Mouse (Mus musculus) ES-Bruce4 (cell line): Measurements from ENCODE around the gene Arl3.
A peak's percentile ranks its signal among the peaks of the same experiment; 100 is the strongest.

Experiments
- CTCF ChIP-seq: IDR thresholded peaks from one replicate; pipeline ENCODE4 v1.8.1; 2011; ENCODE audit warnings: low read depth, low read length
- EP300 ChIP-seq: IDR thresholded peaks from 2 replicates; pipeline ENCODE4 v1.6.1; 2011; ENCODE audit warnings: low read depth, low read length; ENCODE audit not compliant: insufficient read depth
- POLR2A ChIP-seq: IDR thresholded peaks from one replicate; pipeline ENCODE4 v1.8.1; 2011; ENCODE audit warnings: low read length; ENCODE audit not compliant: insufficient read depth

DNA sequence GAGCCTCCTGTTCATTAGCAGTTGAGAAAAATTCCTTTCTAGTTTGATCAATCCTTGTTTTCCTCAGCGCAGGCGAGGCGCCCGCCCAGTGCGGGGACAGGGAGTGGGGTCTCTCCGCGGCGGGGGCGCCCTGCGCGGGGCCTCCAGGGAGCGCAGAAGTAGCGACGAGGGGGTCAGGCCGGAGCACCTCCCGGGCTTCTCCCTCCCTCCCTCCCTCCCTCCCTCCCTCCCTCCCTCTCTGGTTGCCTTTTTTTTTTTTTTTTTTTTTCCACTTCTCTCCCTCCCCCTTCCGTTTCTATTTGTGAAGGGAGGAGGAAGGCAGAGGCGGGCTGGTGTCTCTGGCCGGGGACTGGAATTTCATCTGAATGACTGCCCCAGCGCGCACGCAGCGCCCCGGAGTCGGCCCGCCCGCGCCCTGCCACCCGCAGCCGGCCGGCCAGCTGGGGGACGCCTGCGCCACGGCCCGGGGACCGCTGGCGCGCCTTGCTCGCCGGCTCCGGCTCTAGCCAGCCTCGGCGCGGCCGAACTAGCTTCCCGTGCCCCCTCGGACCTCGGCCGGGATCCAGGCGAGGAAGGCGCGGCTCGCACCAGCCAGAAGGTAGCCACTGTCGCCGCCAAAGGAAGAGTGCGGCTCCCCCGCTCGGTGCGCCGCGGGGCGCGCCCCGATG, 71.5 kb downstream of the Arl3 start, which contains the start of gene Trim8:
- TF ChIP-seq CTCF (no peak), POLR2A (peak; percentile 21), EP300 (no peak)
